7 mouse cellular contexts compared by ENCODE assay signal in the genomic region with DNA sequence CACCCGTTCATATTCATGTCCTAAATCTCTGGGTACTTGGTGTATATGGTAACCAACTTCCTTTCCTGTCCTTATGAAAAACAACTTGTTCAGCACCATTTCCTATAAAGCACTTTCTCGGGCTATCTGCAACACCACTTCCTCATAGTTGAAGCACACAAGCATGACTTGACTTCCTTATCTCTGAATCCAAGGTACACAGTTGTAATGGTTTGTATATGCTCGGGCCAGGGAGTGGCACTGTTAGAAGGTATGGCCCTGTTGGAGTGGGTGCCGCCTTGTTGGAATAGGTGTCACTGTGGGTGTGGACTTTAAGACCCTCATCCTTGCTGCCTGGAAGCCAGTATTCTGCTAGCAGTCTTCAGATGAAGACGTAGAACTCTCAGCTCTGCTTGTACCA. TPM values are rescaled to one million over a fixed set of nuclear protein-coding genes. Genes with fewer than 3 reads are reported as not detected.
DNase-seq lines count a peak whose midpoint lies in the region; ATAC-seq and TF ChIP-seq lines count a peak whose summit lies in the region.

No protein-coding gene starts in this region.

- peaks cover 4 to 55% of the 10 kb centered on the region in 2 experiments for H3K4me1 ChIP-seq in CH12.LX (ENCODE audit: control insufficient read depth in 1 of 2, insufficient read depth in 2 of 2)
- peaks cover 95% of the 10 kb centered on the region for H3K4me1 ChIP-seq in liver, embryonic 12.5 days

- H3K27me3 ChIP-seq in CH12.LX (replicated peaks) = no peaks in the 10 kb centered on the region
- no peaks in the 10 kb centered on the region for H3K27me3 ChIP-seq in liver, embryonic 12.5 days (replicated peaks)

- H3K79me2 ChIP-seq in CH12.LX (replicated peaks; ENCODE audit: control insufficient read depth, extremely low read depth, insufficient read depth, poor library complexity, severe bottlenecking) = peaks cover 37% of the 10 kb centered on the region

- 13% methylated on average over 5 of the region's 5 CpGs for WGBS in liver, embryonic 12.5 days (ENCODE audit: insufficient replicate concordance)

- no peak overlapping the region for H3K4me3 ChIP-seq in CH12.LX (replicated peaks in 1 of 3; ENCODE audit: low read depth in 2 of 3, low read length in 2 of 3, poor library complexity in 1 of 3)
- no peak overlapping the region; the same call in 1 of the 2 replicates for H3K4me3 ChIP-seq in liver, embryonic 12.5 days

- ATAC-seq in liver, embryonic 12.5 days = peak; percentile 99

- TF ChIP-seq RAD21 in CH12.LX (IDR thresholded peaks at IDR 0.05; ENCODE audit: low read depth, low read length) = no peak

- no peak for TF ChIP-seq POLR2A in CH12.LX (IDR thresholded peaks at IDR 0.05; ENCODE audit: low read depth, low read length)

- H3K9me3 ChIP-seq in CH12.LX (replicated peaks; ENCODE audit: low read length) = no peaks in the 10 kb centered on the region
- no peaks in the 10 kb centered on the region for H3K9me3 ChIP-seq in liver, embryonic 12.5 days (replicated peaks)

- DNase-seq in CH12.LX (ENCODE audit: extremely low read depth) = peak; percentile 57
- DNase-seq in c-Kit-negative CD71-positive TER-119-positive erythroid progenitor cells, embryonic 14.5 days (ENCODE audit: low read depth, low spot score) = peak; percentile 74
- DNase-seq in spleen, adult 12 weeks (ENCODE audit: low spot score) = peak; percentile 34
- no peak for DNase-seq in adrenal gland, postnatal 36 days
- DNase-seq in testis, postnatal 14 days (ENCODE audit: low spot score) = no peak
- DNase-seq in testis, postnatal 10 days (ENCODE audit: low spot score) = no peak

- H3K4me2 ChIP-seq in CH12.LX (ENCODE audit: insufficient read depth, low read depth, poor library complexity, severe bottlenecking) = no peak overlapping the region
- H3K4me2 ChIP-seq in liver, embryonic 12.5 days = peak overlapping the region; percentile 60

- TF ChIP-seq EP300 in CH12.LX (IDR thresholded peaks at IDR 0.05; ENCODE audit: low read length) = 0 out of 2 replicates have a peak, but pooled peaks have one; percentile 22

- no peak overlapping the region for H3K27ac ChIP-seq in CH12.LX (ENCODE audit: insufficient read depth, low read depth)
- H3K27ac ChIP-seq in liver, embryonic 12.5 days = peak overlapping the region; percentile 94

- dilution Hi-C loops in CH12.LX (cut with MboI; ENCODE audit: extremely low pct_ligation_motif_present, extremely low pct_unique_long_range_greater_than_20kb, low sequenced_read_pairs) = no loop called here

- in situ Hi-C loops in CH12.LX (cut with MboI; ENCODE audit: low pct_ligation_motif_present, low pct_unique_long_range_greater_than_20kb, low sequenced_read_pairs) = no loop called here

- peaks cover 0 to 33% of the 10 kb centered on the region in 2 experiments for H3K36me3 ChIP-seq in CH12.LX (replicated peaks in 1 of 2; ENCODE audit: control insufficient read depth in 1 of 2, insufficient read depth in 1 of 2, low read length in 1 of 2)
- H3K36me3 ChIP-seq in liver, embryonic 12.5 days = peaks cover 17% of the 10 kb centered on the region; the same call in 1 of the 2 replicates

- no peak overlapping the region for H3K9ac ChIP-seq in CH12.LX (ENCODE audit: insufficient read depth, low read depth)
- H3K9ac ChIP-seq in liver, embryonic 12.5 days = peak overlapping the region; percentile 42; the same call in 1 of the 2 replicates

- no peak for TF ChIP-seq CTCF in CH12.LX (conservative IDR thresholded peaks at IDR 0.05 in 1 of 2, IDR thresholded peaks at IDR 0.05 in 1 of 2; ENCODE audit: low read depth in 2 of 2, low read length in 2 of 2)

TF ChIP-seq in CH12.LX, 34 proteins besides CTCF, POLR2A, EP300 and RAD21:
- TF ChIP-seq NELFE (IDR thresholded peaks at IDR 0.05; ENCODE audit: low read depth, low read length) (no peak), CHD2 (IDR thresholded peaks at IDR 0.05; ENCODE audit: low read length) (no peak), JUND (conservative IDR thresholded peaks at IDR 0.05; ENCODE audit: low read depth, low read length) (no peak), KAT2A (IDR thresholded peaks at IDR 0.05; ENCODE audit: insufficient replicate concordance, low read length) (no peak), ELF1 (IDR thresholded peaks at IDR 0.05; ENCODE audit: low read depth, low read length) (0 out of 2 replicates have a peak, but pooled peaks have one; percentile 54), TBP (conservative IDR thresholded peaks at IDR 0.05; ENCODE audit: low read depth, low read length) (no peak), USF1 (IDR thresholded peaks at IDR 0.05; ENCODE audit: low read depth, low read length) (no peak), UBTF (IDR thresholded peaks at IDR 0.05; ENCODE audit: low read depth, low read length) (no peak)
TF ChIP-seq in CH12.LX: peak in this region for 1.

RNA-seq across cellular contexts. Expression of a gene that starts 23.3 kb away (rescaled TPM):
- total RNA-seq in CH12.LX (2012; rRNA removed) = 16.3 and 19.7 TPM in 2 replicates
- 17.3 and 21.1 TPM in 2 replicates for total RNA-seq in CH12.LX (2014; rRNA removed)
- polyA plus RNA-seq in CH12.LX (2012; ENCODE audit: insufficient read length, low read depth) = 85.5 and 99.3 TPM in 2 replicates
- 30.0 and 36.8 TPM in 2 replicates for polyA plus RNA-seq in liver, embryonic 12.5 days (2016; fragmentation: Nextera tagmentation; extraction: Ambion mirVana)
- total RNA-seq in adrenal gland, postnatal 36 days (2021) = 10 to 100 TPM; 49.5 to 51.6 TPM

RNA-seq across cellular contexts. Expression of a gene that starts 51.7 kb away (rescaled TPM):
- 25.9 and 36.8 TPM in 2 replicates for total RNA-seq in CH12.LX (2012; rRNA removed)
- 49.4 and 51.6 TPM in 2 replicates for total RNA-seq in CH12.LX (2014; rRNA removed)
- 53.8 and 66.4 TPM in 2 replicates for polyA plus RNA-seq in CH12.LX (2012; ENCODE audit: insufficient read length, low read depth)
- polyA plus RNA-seq in liver, embryonic 12.5 days (2016; fragmentation: Nextera tagmentation; extraction: Ambion mirVana) = 33.4 and 33.6 TPM in 2 replicates
- total RNA-seq in adrenal gland, postnatal 36 days (2021) = 10 to 100 TPM; 14.6 to 21.7 TPM

Comparison
In these comparisons a context has a peak if more than half of its experiments do, and no peak if none do; other contexts are left out.
1. DNase-seq: peak in CH12.LX (single experiment), c-Kit-negative CD71-positive TER-119-positive erythroid progenitor cells, embryonic 14.5 days (single experiment) and spleen, adult 12 weeks (single experiment); none in adrenal gland, postnatal 36 days (0 of 2), testis, postnatal 14 days (single experiment) and testis, postnatal 10 days (single experiment).